Mouse (Mus musculus): ENCODE results near the gene Ugt1a6a. TPM values are rescaled to one million over a fixed set of nuclear protein-coding genes. Genes with fewer than 3 reads are reported as not detected.
"Not testable (repeated sequence)": the region's sequence is repeated elsewhere in the genome, so short reads cannot be mapped to it uniquely, and the experiment has no call there.

The Ugt1a6a gene
- polyA plus RNA-seq (2015; fragmentation: Nextera tagmentation; extraction: Ambion mirVana), result 0.19 and 0.20 TPM in 2 replicates

GRCm38 (mm10) chr1:88134457-88135011, at the start of gene Ugt1a6a:
Gene Ugt1a6a, plus strand, starts transcription at chr1:88134809.
- H3K9me3 ChIP-seq; H3K4me2 ChIP-seq; H3K4me3 ChIP-seq; H3K27me3 ChIP-seq (replicated peaks); H3K27ac ChIP-seq (replicated peaks); H3K4me1 ChIP-seq; H3K36me3 ChIP-seq; ATAC-seq (ENCODE audit: extremely low read depth, insufficient number of reproducible peaks, low FRiP score, low TSS enrichment); H3K9ac ChIP-seq: not testable (repeated sequence)
- WGBS, result 39% methylated on average over 5 of the region's 5 CpGs

GRCm38 (mm10) chr1:88086125-88086524, 48.5 kb upstream of the Ugt1a6a start:
- H3K4me1 ChIP-seq, result no peaks in the 10 kb centered on the region
- H3K27ac ChIP-seq (replicated peaks), result no peak overlapping the region
- H3K27me3 ChIP-seq (replicated peaks), result no peaks in the 10 kb centered on the region
- no peak overlapping the region for H3K4me3 ChIP-seq
- no peak for ATAC-seq (ENCODE audit: extremely low read depth, insufficient number of reproducible peaks, low FRiP score, low TSS enrichment)
- no peak overlapping the region for H3K9ac ChIP-seq
- no peak overlapping the region for H3K4me2 ChIP-seq
- no peaks in the 10 kb centered on the region for H3K36me3 ChIP-seq
- 66% methylated on average over 1 of the region's 1 CpGs for WGBS
- no peaks in the 10 kb centered on the region for H3K9me3 ChIP-seq

- Histone ChIP-seq H3K4me1 (no peaks in the 10 kb centered on the region), H3K27me3 (replicated peaks) (no peaks in the 10 kb centered on the region), H3K4me3 (no peak within 1 kb of the TSS), H3K9ac (no peak within 1 kb of the TSS), H3K27ac (replicated peaks) (no peak within 1 kb of the TSS), H3K36me3 (no peaks in the 10 kb centered on the region), H3K9me3 (no peaks in the 10 kb centered on the region), H3K4me2 (no peak within 1 kb of the TSS)
- WGBS, result 53% methylated on average over 3 of the region's 3 CpGs
- no peak for ATAC-seq (ENCODE audit: extremely low read depth, insufficient number of reproducible peaks, low FRiP score, low TSS enrichment)
Measured at GRCm38 (mm10) chr1:88087513-88087912, 47.1 kb upstream of the Ugt1a6a start, which contains the start of gene Ugt1a8. Gene Ugt1a8, plus strand, starts transcription at chr1:88087813.

- no peak for ATAC-seq (ENCODE audit: extremely low read depth, insufficient number of reproducible peaks, low FRiP score, low TSS enrichment)
- Histone ChIP-seq H3K9ac (no peak overlapping the region), H3K9me3 (no peaks in the 10 kb centered on the region), H3K27me3 (replicated peaks) (no peaks in the 10 kb centered on the region), H3K4me1 (no peaks in the 10 kb centered on the region), H3K36me3 (no peaks in the 10 kb centered on the region), H3K27ac (replicated peaks) (no peak overlapping the region), H3K4me3 (no peak overlapping the region), H3K4me2 (no peak overlapping the region)
Measured at GRCm38 (mm10) chr1:88092341-88092740, 42.3 kb upstream of the Ugt1a6a start.

- H3K9me3 ChIP-seq; H3K4me1 ChIP-seq; H3K9ac ChIP-seq; H3K4me3 ChIP-seq; H3K4me2 ChIP-seq; ATAC-seq (ENCODE audit: extremely low read depth, insufficient number of reproducible peaks, low FRiP score, low TSS enrichment); H3K36me3 ChIP-seq; H3K27ac ChIP-seq (replicated peaks); H3K27me3 ChIP-seq (replicated peaks): not testable (repeated sequence)
- WGBS, result 65% methylated on average over 3 of the region's 3 CpGs
Measured at GRCm38 (mm10) chr1:88094270-88094676, 40.3 kb upstream of the Ugt1a6a start.

GRCm38 (mm10) chr1:88094941-88095492, 39.6 kb upstream of the Ugt1a6a start, which contains the start of gene Ugt1a7c:
Gene Ugt1a7c, plus strand, starts transcription at chr1:88095062.
- ATAC-seq (ENCODE audit: extremely low read depth, insufficient number of reproducible peaks, low FRiP score, low TSS enrichment), result no peak
- Histone ChIP-seq H3K9me3 (no peaks in the 10 kb centered on the region), H3K4me2 (peak within 1 kb of the TSS; percentile 32; the same call in 1 of the 2 replicates), H3K27ac (replicated peaks) (peak within 1 kb of the TSS; percentile 58), H3K9ac (no peak within 1 kb of the TSS), H3K36me3 (no peaks in the 10 kb centered on the region), H3K4me3 (no peak within 1 kb of the TSS), H3K4me1 (no peaks in the 10 kb centered on the region), H3K27me3 (replicated peaks) (no peaks in the 10 kb centered on the region)
- WGBS, result 62% methylated on average over 10 of the region's 10 CpGs

GRCm38 (mm10) chr1:88098546-88098945, 36.1 kb upstream of the Ugt1a6a start:
- not testable (repeated sequence) for H3K27ac ChIP-seq (replicated peaks); H3K27me3 ChIP-seq (replicated peaks); H3K4me3 ChIP-seq; H3K4me1 ChIP-seq; H3K9me3 ChIP-seq; H3K4me2 ChIP-seq; ATAC-seq (ENCODE audit: extremely low read depth, insufficient number of reproducible peaks, low FRiP score, low TSS enrichment); H3K36me3 ChIP-seq; H3K9ac ChIP-seq
- WGBS, result 71% methylated on average over 3 of the region's 3 CpGs

GRCm38 (mm10) chr1:88099691-88100090, 34.9 kb upstream of the Ugt1a6a start:
- not testable (repeated sequence) for H3K9ac ChIP-seq

GRCm38 (mm10) chr1:88103019-88103418, 31.6 kb upstream of the Ugt1a6a start, which contains the start of gene Ugt1a6b:
Gene Ugt1a6b, plus strand, starts transcription at chr1:88103252.
- not testable (repeated sequence) for H3K9me3 ChIP-seq; H3K4me3 ChIP-seq; H3K4me1 ChIP-seq; ATAC-seq (ENCODE audit: extremely low read depth, insufficient number of reproducible peaks, low FRiP score, low TSS enrichment); H3K9ac ChIP-seq; H3K4me2 ChIP-seq; H3K27me3 ChIP-seq (replicated peaks); H3K36me3 ChIP-seq; H3K27ac ChIP-seq (replicated peaks)
- WGBS, result 39% methylated on average over 3 of the region's 3 CpGs

More at GRCm38 (mm10) chr1:88099691-88100090, 34.9 kb upstream of the Ugt1a6a start:
- not testable (repeated sequence) for ATAC-seq (ENCODE audit: extremely low read depth, insufficient number of reproducible peaks, low FRiP score, low TSS enrichment); H3K4me2 ChIP-seq; H3K9me3 ChIP-seq; H3K27ac ChIP-seq (replicated peaks); H3K36me3 ChIP-seq; H3K4me1 ChIP-seq; H3K27me3 ChIP-seq (replicated peaks); H3K4me3 ChIP-seq
- 60% methylated on average over 2 of the region's 2 CpGs for WGBS

GRCm38 (mm10) chr1:88103697-88104468, 30.7 kb upstream of the Ugt1a6a start:
- not testable (repeated sequence) for H3K27me3 ChIP-seq (replicated peaks); H3K36me3 ChIP-seq; H3K4me3 ChIP-seq; ATAC-seq (ENCODE audit: extremely low read depth, insufficient number of reproducible peaks, low FRiP score, low TSS enrichment); H3K27ac ChIP-seq (replicated peaks); H3K4me2 ChIP-seq; H3K9me3 ChIP-seq; H3K9ac ChIP-seq; H3K4me1 ChIP-seq
- WGBS, result 69% methylated on average over 5 of the region's 5 CpGs

- no peak for ATAC-seq (ENCODE audit: extremely low read depth, insufficient number of reproducible peaks, low FRiP score, low TSS enrichment)
- WGBS, result 84% methylated on average over 1 of the region's 1 CpGs
- Histone ChIP-seq H3K4me2 (no peak overlapping the region), H3K9ac (no peak overlapping the region), H3K9me3 (no peaks in the 10 kb centered on the region), H3K27me3 (replicated peaks) (no peaks in the 10 kb centered on the region), H3K27ac (replicated peaks) (no peak overlapping the region), H3K36me3 (no peaks in the 10 kb centered on the region), H3K4me3 (no peak overlapping the region), H3K4me1 (no peaks in the 10 kb centered on the region)
Measured at GRCm38 (mm10) chr1:88104667-88105430, 29.8 kb upstream of the Ugt1a6a start.
